Mouse (Mus musculus) neural tube, embryonic 11.5 days (tissue): ENCODE measurements at regions not wholly inside any gene's neighbourhood (a gene's known extent, or its start where the extent isn't known, plus 50 kb on each side); places are given as distances from the start of the nearest gene placed in this dataset.
A peak's percentile ranks its signal among the peaks of the same experiment; 100 is the strongest.

Experiments used
- ATAC-seq: fragments of 200-750 bp; cut with Nextera tagmentation; 2 replicates; pipeline ENCODE4 v1.8.0; 2017; ENCODE audit warnings: moderate number of reproducible peaks, mild to moderate bottlenecking, moderate TSS enrichment, moderate library complexity; ENCODE audit not compliant: insufficient read depth, low FRiP score, low TSS enrichment
- DNase-seq: peaks from one replicate; pipeline ENCODE4 v3.0.0-alpha.2; 2015; ENCODE audit warnings: low spot score
- H3K27ac ChIP-seq: fragments of 300-500 bp; sonication (generic); 2 replicates; pipeline ENCODE4 v1.5.1; 2014; ENCODE audit warnings: low read depth, mild to moderate bottlenecking, low read length
- H3K27me3 ChIP-seq: fragments of 300-500 bp; sonication (generic); 2 replicates; pipeline ENCODE4 v1.6.1; 2014; ENCODE audit warnings: mild to moderate bottlenecking, low read length, mixed read lengths; ENCODE audit not compliant: control insufficient read depth, insufficient read depth
- H3K36me3 ChIP-seq: fragments of 300-500 bp; sonication (generic); 2 replicates; pipeline ENCODE4 v1.6.1; 2014; ENCODE audit warnings: mild to moderate bottlenecking, low read length, moderate library complexity, mixed read lengths; ENCODE audit not compliant: control insufficient read depth, insufficient read depth
- H3K4me1 ChIP-seq: fragments of 300-500 bp; sonication (generic); 2 replicates; pipeline ENCODE4 v1.6.1; 2014; ENCODE audit warnings: low read length, mixed read lengths; ENCODE audit not compliant: control insufficient read depth, insufficient read depth
- H3K4me2 ChIP-seq: fragments of 300-500 bp; sonication (generic); 2 replicates; pipeline ENCODE4 v1.6.1; 2014; ENCODE audit warnings: low read depth, mild to moderate bottlenecking, moderate library complexity
- H3K4me3 ChIP-seq: fragments of 300-500 bp; sonication (generic); 2 replicates; pipeline ENCODE4 v1.5.1; 2014; ENCODE audit warnings: low read depth, low read length
- H3K9ac ChIP-seq: fragments of 300-500 bp; sonication (generic); 2 replicates; pipeline ENCODE4 v1.6.1; 2014; ENCODE audit warnings: mild to moderate bottlenecking, low read length
- H3K9me3 ChIP-seq: fragments of 300-500 bp; sonication (generic); 2 replicates; pipeline ENCODE4 v1.6.1; 2016; ENCODE audit warnings: low read length; ENCODE audit not compliant: control insufficient read depth
- WGBS: fragments of 180-500 bp; shearing (Covaris S2); extraction: QIAGEN DNeasy Blood & Tissue Kit; methylation state at CpG from one replicate; pipeline ENCODE4 v1.1.7; 2014; 5-methylcytosine and 5-hydroxymethylcytosine counted together

GRCm38 (mm10) chr11:92405818-92406217 is 692.0 kb upstream of the Car10 start:
- Histone ChIP-seq H3K4me1 (no peaks in the 10 kb centered on the region), H3K9me3 (no peaks in the 10 kb centered on the region), H3K4me2 (no peak overlapping the region), H3K27me3 (no peaks in the 10 kb centered on the region), H3K27ac (no peak overlapping the region), H3K36me3 (no peaks in the 10 kb centered on the region), H3K4me3 (no peak overlapping the region), H3K9ac (no peak overlapping the region)
- DNase-seq = peak; percentile 33
- WGBS = 25% methylated on average over 4 of the region's 4 CpGs
- no peak for ATAC-seq

GRCm38 (mm10) chr11:92451372-92451771 is 646.5 kb upstream of the Car10 start:
- Histone ChIP-seq H3K36me3 (no peaks in the 10 kb centered on the region), H3K27me3 (no peaks in the 10 kb centered on the region), H3K9me3 (no peaks in the 10 kb centered on the region), H3K4me1 (no peaks in the 10 kb centered on the region), H3K4me2 (no peak overlapping the region), H3K4me3 (no peak overlapping the region), H3K27ac (no peak overlapping the region), H3K9ac (no peak overlapping the region)
- 60% methylated on average over 2 of the region's 2 CpGs for WGBS
- ATAC-seq (no peak), DNase-seq (no peak)

GRCm38 (mm10) chr11:92495291-92495690 is 602.5 kb upstream of the Car10 start:
- 88% methylated on average over 2 of the region's 2 CpGs for WGBS
- no peak for DNase-seq
- Histone ChIP-seq H3K4me2 (no peak overlapping the region), H3K9ac (no peak overlapping the region), H3K27ac (no peak overlapping the region), H3K9me3 (no peaks in the 10 kb centered on the region), H3K4me3 (no peak overlapping the region), H3K36me3 (no peaks in the 10 kb centered on the region), H3K4me1 (no peaks in the 10 kb centered on the region), H3K27me3 (no peaks in the 10 kb centered on the region)
- ATAC-seq = no peak
